Mouse (Mus musculus): ENCODE results near the gene Rccd1.

GRCm38 (mm10) chr7:80373352-80373751 is 49.1 kb upstream of the Rccd1 start:
- TF ChIP-seq EP300 (IDR thresholded peaks at IDR 0.05; ENCODE audit: low read depth): no peak
- no peak for TF ChIP-seq CTCF (IDR thresholded peaks at IDR 0.05; ENCODE audit: low read depth)
